ENCODE assay signal across 8 mouse cellular contexts in the genomic region with DNA sequence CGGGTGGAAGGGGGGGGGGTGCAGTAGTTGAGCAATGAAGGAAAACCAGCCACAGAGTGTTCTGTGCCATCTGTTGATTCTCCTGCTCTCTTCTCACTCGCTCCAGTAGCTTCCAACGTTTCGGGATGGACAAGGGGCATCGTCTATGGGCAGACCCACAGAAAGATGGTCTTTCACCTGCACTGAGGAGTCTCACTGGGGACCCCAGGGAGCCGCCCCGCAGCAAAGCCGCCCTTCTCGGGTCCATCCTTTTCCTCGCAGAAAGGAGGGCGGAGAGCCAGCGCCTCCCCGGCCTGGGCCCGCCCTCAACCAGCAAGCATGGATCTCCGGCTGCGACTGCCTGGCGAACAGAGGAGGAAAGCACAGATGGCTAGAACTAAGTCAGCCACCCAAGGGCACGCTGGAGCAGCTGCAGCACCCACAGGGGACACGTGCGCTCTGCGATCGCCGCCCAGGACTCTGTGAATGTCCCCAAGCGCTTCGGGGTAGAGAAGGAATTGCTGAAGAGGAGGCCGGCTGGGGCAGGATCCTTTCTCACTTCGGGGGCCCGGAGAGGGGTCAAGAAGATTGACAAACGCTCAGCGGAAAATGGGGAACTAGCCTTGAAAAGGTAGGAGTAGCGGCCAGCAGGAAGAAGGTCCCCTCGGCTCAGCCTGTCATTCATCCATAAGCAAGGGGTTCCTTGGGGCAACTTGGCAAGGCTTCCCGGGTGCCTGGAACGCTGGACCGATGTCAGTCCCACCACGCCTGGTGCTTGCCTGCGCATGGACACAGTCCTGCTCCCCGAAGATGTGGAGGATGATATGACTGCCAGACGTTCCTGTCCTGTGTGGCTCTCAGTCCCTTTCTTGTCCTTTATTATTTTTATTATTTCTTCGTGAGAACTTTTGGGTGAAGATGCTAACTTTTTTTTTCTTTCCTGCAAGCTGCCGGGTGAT. TPM values are rescaled to one million over a fixed set of nuclear protein-coding genes. Genes with fewer than 3 reads are reported as not detected.
A peak's percentile ranks its signal among the peaks of the same experiment; 100 is the strongest.
DNase-seq lines count a peak whose midpoint lies in the region; ATAC-seq and TF ChIP-seq lines count a peak whose summit lies in the region.

A gene (plus strand): TSS at position 117 of the 938 bp plus-strand sequence.

- H3K9me3 ChIP-seq in kidney, embryonic 16.5 days (ENCODE audit: low read length): no peaks in the 10 kb centered on the region
- no peaks in the 10 kb centered on the region for H3K9me3 ChIP-seq in embryonic facial prominence, embryonic 13.5 days
- H3K9me3 ChIP-seq in liver, postnatal 0 days (ENCODE audit: low read length): no peaks in the 10 kb centered on the region

- H3K36me3 ChIP-seq in kidney, embryonic 16.5 days (ENCODE audit: insufficient read depth, low read length): no peaks in the 10 kb centered on the region
- H3K36me3 ChIP-seq in embryonic facial prominence, embryonic 13.5 days: no peaks in the 10 kb centered on the region
- H3K36me3 ChIP-seq in liver, postnatal 0 days (replicated peaks; ENCODE audit: insufficient read depth, low read length): no peaks in the 10 kb centered on the region

- peak within 1 kb of the TSS; percentile 56 for H3K9ac ChIP-seq in kidney, embryonic 16.5 days (replicated peaks; ENCODE audit: low read length)
- peak within 1 kb of the TSS; percentile 76 for H3K9ac ChIP-seq in embryonic facial prominence, embryonic 13.5 days
- no peak within 1 kb of the TSS for H3K9ac ChIP-seq in liver, postnatal 0 days (replicated peaks)

- no peak within 1 kb of the TSS for H3K27ac ChIP-seq in kidney, embryonic 16.5 days (ENCODE audit: low read length)
- H3K27ac ChIP-seq in embryonic facial prominence, embryonic 13.5 days: no peak within 1 kb of the TSS
- no peak within 1 kb of the TSS for H3K27ac ChIP-seq in liver, postnatal 0 days (ENCODE audit: low read depth)

- peak within 1 kb of the TSS; percentile 50 for H3K4me3 ChIP-seq in kidney, embryonic 16.5 days (ENCODE audit: low read length)
- peak within 1 kb of the TSS; percentile 52 for H3K4me3 ChIP-seq in embryonic facial prominence, embryonic 13.5 days
- peak within 1 kb of the TSS; percentile 19; the same call in 1 of the 2 replicates for H3K4me3 ChIP-seq in liver, postnatal 0 days (ENCODE audit: low read depth, low read length)

- H3K27me3 ChIP-seq in kidney, embryonic 16.5 days (ENCODE audit: insufficient read depth, low read length): peaks cover 10% of the 10 kb centered on the region; the same call in 1 of the 2 replicates
- H3K27me3 ChIP-seq in embryonic facial prominence, embryonic 13.5 days: peaks cover 10% of the 10 kb centered on the region
- H3K27me3 ChIP-seq in liver, postnatal 0 days (ENCODE audit: insufficient read depth, low read length): no peaks in the 10 kb centered on the region

- TF ChIP-seq EP300 in liver, postnatal 0 days (IDR thresholded peaks at IDR 0.05; ENCODE audit: low read depth): no peak

- ATAC-seq in kidney, embryonic 16.5 days (ENCODE audit: low FRiP score, low TSS enrichment): peak; percentile 91
- ATAC-seq in embryonic facial prominence, embryonic 13.5 days (ENCODE audit: insufficient number of reproducible peaks, insufficient read depth, low FRiP score, low TSS enrichment, low read depth): peak; percentile 75
- ATAC-seq in liver, postnatal 0 days: no peak

- H3K4me2 ChIP-seq in kidney, embryonic 16.5 days (replicated peaks; ENCODE audit: low read depth, low read length): peak within 1 kb of the TSS; percentile 79
- peak within 1 kb of the TSS; percentile 82 for H3K4me2 ChIP-seq in embryonic facial prominence, embryonic 13.5 days
- peak within 1 kb of the TSS; percentile 55 for H3K4me2 ChIP-seq in liver, postnatal 0 days (ENCODE audit: low read depth, low read length)

- H3K4me1 ChIP-seq in kidney, embryonic 16.5 days (ENCODE audit: insufficient read depth, low read length): 0 out of 2 replicates have a peak, but pooled peaks cover 2% of the 10 kb centered on the region
- H3K4me1 ChIP-seq in embryonic facial prominence, embryonic 13.5 days: peaks cover 14% of the 10 kb centered on the region
- no peaks in the 10 kb centered on the region for H3K4me1 ChIP-seq in liver, postnatal 0 days (ENCODE audit: insufficient read depth)

- 11% methylated on average over 41 of the region's 41 CpGs for WGBS in kidney, embryonic 16.5 days
- WGBS in embryonic facial prominence, embryonic 13.5 days: 14% methylated on average over 41 of the region's 41 CpGs
- 15% methylated on average over 41 of the region's 41 CpGs for WGBS in liver, postnatal 0 days (ENCODE audit: insufficient replicate concordance)

- no peak for TF ChIP-seq CTCF in liver, postnatal 0 days (IDR thresholded peaks at IDR 0.05; ENCODE audit: low read depth)

- DNase-seq in kidney, adult 11 months: no peak
- DNase-seq in heart, adult 9 months (ENCODE audit: low spot score in 2 of 2): peak; percentile 38 to 62
- peak; percentile 47 for DNase-seq in kidney, postnatal 14 days
- peak; percentile 14 for DNase-seq in liver, postnatal 0 days
- DNase-seq in ovary, postnatal 10 days (ENCODE audit: low spot score): peak; percentile 34
- no peak for DNase-seq in thymus, postnatal 10 days (ENCODE audit: low spot score in 2 of 2)

RNA-seq across cellular contexts. Expression of the gene that starts here (rescaled TPM):
- polyA plus RNA-seq in kidney, embryonic 16.5 days (2015; fragmentation: Nextera tagmentation; extraction: Ambion mirVana): 1.3 and 2.1 TPM in 2 replicates
- 1.9 and 2.5 TPM in 2 replicates for polyA plus RNA-seq in embryonic facial prominence, embryonic 13.5 days (2015; fragmentation: Nextera tagmentation; extraction: Ambion mirVana)
- not detected in 2 replicates for polyA plus RNA-seq in liver, postnatal 0 days (2015; fragmentation: Nextera tagmentation; extraction: Ambion mirVana)

Comparison
In these comparisons a context has a peak if more than half of its experiments do, and no peak if none do; other contexts are left out.
1. DNase-seq: peak in heart, adult 9 months (2 of 2), kidney, postnatal 14 days (single experiment) and ovary, postnatal 10 days (single experiment); none in kidney, adult 11 months (single experiment) and thymus, postnatal 10 days (0 of 2).
2. Peak in DNase-seq, H3K4me3 ChIP-seq and H3K4me2 ChIP-seq in liver, postnatal 0 days; RNA of the gene not detected or under 1 TPM.
3. Peak in every context shown above with its lines, with median percentiles within 50 percentile points of each other: H3K4me2 ChIP-seq and H3K4me3 ChIP-seq.